Mouse (Mus musculus): Measurements from ENCODE around the gene Csnk1g2. TPM values are rescaled to one million over a fixed set of nuclear protein-coding genes. Genes with fewer than 3 reads are reported as not detected.

Gene Csnk1g2
- total RNA-seq, 2 experiments from 2014 or later: 116 TPM

Small RNA genes within 50 kb of the gene (microRNA-seq; reads per million reads assigned to microRNA genes)
- not detected for gene Mir6912

Other genes starting within 250 kb of the Csnk1g2 start
- 1 to 10 TPM; 7.5 to 8.8 TPM for gene Mex3d, start 235.2 kb upstream of the Csnk1g2 start, total RNA-seq (2021)
- 10 to 100 TPM; 85.2 to 88.9 TPM for gene Mbd3, start 223.3 kb upstream of the Csnk1g2 start, total RNA-seq (2021)
- 1,000 to 10,000 TPM; 1,983 to 2,045 TPM for gene Uqcr11, start 216.0 kb upstream of the Csnk1g2 start, total RNA-seq (2021)
- gene Tcf3, start 189.2 kb upstream of the Csnk1g2 start, total RNA-seq (2021): 10 to 100 TPM; 20.3 to 20.9 TPM
- gene Onecut3, start 128.0 kb upstream of the Csnk1g2 start, total RNA-seq (2021): under 1 TPM in 1 of 2 experiments, not detected in 1; 0.05 TPM
- not detected for gene Atp8b3, start 83.7 kb upstream of the Csnk1g2 start, total RNA-seq (2021)
- 10 to 100 TPM; 11.1 to 12.2 TPM for gene Rexo1, start 61.3 kb upstream of the Csnk1g2 start, total RNA-seq (2021)
- 1 to 10 TPM; 3.0 to 4.5 TPM for gene Klf16, start 45.5 kb upstream of the Csnk1g2 start, total RNA-seq (2021)
- gene Abhd17a, start 32.5 kb upstream of the Csnk1g2 start, total RNA-seq (2021): 10 to 100 TPM; 50.1 to 51.1 TPM
- 10 to 100 TPM; 21.0 to 21.7 TPM for gene Scamp4, start 20.0 kb upstream of the Csnk1g2 start, total RNA-seq (2021)
- gene Adat3, start 20.0 kb upstream of the Csnk1g2 start, total RNA-seq (2021): 1 to 10 TPM in 1 of 2 experiments, under 1 TPM in 1; 0.84 to 1.2 TPM
- gene Gm49322, start 16.8 kb upstream of the Csnk1g2 start, total RNA-seq (2021): under 1 TPM; 0.52 to 0.59 TPM
- 10 to 100 TPM; 41.5 to 45.8 TPM for gene Btbd2, start 34.2 kb downstream of the Csnk1g2 start, total RNA-seq (2021)
- gene Mknk2, start 55.3 kb downstream of the Csnk1g2 start, total RNA-seq (2021): 100 to 1,000 TPM; 158 to 181 TPM
- 1 to 10 TPM; 8.2 to 8.9 TPM for gene Mob3a, start 79.1 kb downstream of the Csnk1g2 start, total RNA-seq (2021)
- 1 to 10 TPM; 2.6 to 3.4 TPM for gene Izumo4, start 79.3 kb downstream of the Csnk1g2 start, total RNA-seq (2021)
- gene Ap3d1, start 119.4 kb downstream of the Csnk1g2 start, total RNA-seq (2021): 10 to 100 TPM; 39.8 to 44.2 TPM
- gene Dot1l, start 132.4 kb downstream of the Csnk1g2 start, total RNA-seq (2021): 10 to 100 TPM; 31.2 to 31.4 TPM
- 10 to 100 TPM; 29.6 to 29.9 TPM for gene Sf3a2, start 175.4 kb downstream of the Csnk1g2 start, total RNA-seq (2021)
- gene Plekhj1, start 175.8 kb downstream of the Csnk1g2 start, total RNA-seq (2021): 10 to 100 TPM; 27.4 to 29.7 TPM
- gene Amh, start 182.4 kb downstream of the Csnk1g2 start, total RNA-seq (2021): under 1 TPM; 0.39 TPM
- under 1 TPM; 0.48 to 0.81 TPM for gene Jsrp1, start 190.7 kb downstream of the Csnk1g2 start, total RNA-seq (2021)
- 100 to 1,000 TPM; 883 to 894 TPM for gene Oaz1, start 203.8 kb downstream of the Csnk1g2 start, total RNA-seq (2021)
- 10 to 100 TPM in 1 of 2 experiments, 1 to 10 TPM in 1; 6.3 to 10.6 TPM for gene Lingo3, start 221.2 kb downstream of the Csnk1g2 start, total RNA-seq (2021)
- 10 to 100 TPM; 20.9 to 31.6 TPM for gene Lsm7, start 232.4 kb downstream of the Csnk1g2 start, total RNA-seq (2021)
- gene Sppl2b, start 232.4 kb downstream of the Csnk1g2 start, total RNA-seq (2021): 10 to 100 TPM; 22.4 to 23.6 TPM
- not detected for gene Tmprss9, start 249.0 kb downstream of the Csnk1g2 start, total RNA-seq (2021)

All from heart, postnatal 25 days (tissue).